Mouse (Mus musculus) spleen, adult 2 months (tissue): ENCODE measurements around the gene Mcoln2. TPM values are rescaled to one million over a fixed set of nuclear protein-coding genes. Genes with fewer than 3 reads are reported as not detected.

Source experiments
- DNase-seq, 2 experiments: peaks; one replicate each; pipeline versions ENCODE4 v3.0.0 to v3.0.0-alpha.2; 2012 to 2021; ENCODE audit warnings: low spot score in 2 of 2, low read depth in 1 of 2
- H3K27ac ChIP-seq: fragments of 200-500 bp; 2 replicates; pipeline ENCODE4 v1.5.1; 2012; ENCODE audit warnings: low read length, inconsistent platforms; ENCODE audit not compliant: insufficient read depth
- H3K27me3 ChIP-seq: fragments of 200-500 bp; 2 replicates; pipeline ENCODE4 v1.6.1; 2012; ENCODE audit warnings: mild to moderate bottlenecking, moderate library complexity, low read length, inconsistent platforms; ENCODE audit not compliant: control insufficient read depth, insufficient read depth
- H3K36me3 ChIP-seq: fragments of 200-500 bp; 2 replicates; pipeline ENCODE4 v1.6.1; 2012; ENCODE audit warnings: mild to moderate bottlenecking, low read length, inconsistent platforms; ENCODE audit not compliant: control insufficient read depth, insufficient read depth
- H3K4me1 ChIP-seq: fragments of 200-500 bp; 2 replicates; pipeline ENCODE4 v1.6.1; 2011; ENCODE audit warnings: inconsistent platforms; ENCODE audit not compliant: control insufficient read depth, insufficient read depth, insufficient read length
- H3K4me3 ChIP-seq: fragments of 200-500 bp; 2 replicates; pipeline ENCODE4 v1.5.1; 2011; ENCODE audit warnings: mild to moderate bottlenecking, inconsistent platforms; ENCODE audit not compliant: insufficient read depth, insufficient read length; ENCODE audit errors: extremely low read depth
- CTCF ChIP-seq: fragments of 200-500 bp; IDR thresholded peaks from 2 replicates; pipeline ENCODE4 v1.5.1; 2011; ENCODE audit warnings: mild to moderate bottlenecking, inconsistent platforms; ENCODE audit not compliant: insufficient read depth, insufficient read length, insufficient replicate concordance; ENCODE audit errors: extremely low read depth
- POLR2A ChIP-seq: fragments of 200-500 bp; IDR thresholded peaks from 2 replicates; pipeline ENCODE4 v1.6.1; 2011; ENCODE audit warnings: low read depth, low read length, inconsistent platforms
- WGBS: fragments of 180-500 bp; shearing (Covaris S2); methylation state at CpG from one replicate; pipeline ENCODE4 v1.1.7; 2018; 5-methylcytosine and 5-hydroxymethylcytosine counted together
- polyA plus RNA-seq: library from polyadenylated mRNA; depleted of rRNA; stranded (reverse); fragments of >200 nt; gene quantifications from 2 replicates; pipeline ENCODE4 v1.2.3, GENCODE M21; 2012

The Mcoln2 gene
- polyA plus RNA-seq, 1 experiment, result 8.2 TPM

GRCm38 (mm10) chr3:146152348-146152747, 2.7 kb downstream of the Mcoln2 start:
- Histone ChIP-seq H3K4me1 (peaks cover 28% of the 10 kb centered on the region), H3K36me3 (no peaks in the 10 kb centered on the region), H3K27me3 (no peaks in the 10 kb centered on the region), H3K4me3 (no peak overlapping the region), H3K27ac (peak overlapping the region; percentile 33; the same call in 1 of the 2 replicates)
- 12% methylated on average over 8 of the region's 8 CpGs for WGBS
- DNase-seq, result peak; percentile 31 to 59
- no peak for TF ChIP-seq CTCF
- no peak for TF ChIP-seq POLR2A

- Histone ChIP-seq H3K4me3 (no peak overlapping the region), H3K27me3 (no peaks in the 10 kb centered on the region), H3K36me3 (no peaks in the 10 kb centered on the region), H3K27ac (peak overlapping the region; percentile 33; the same call in 1 of the 2 replicates), H3K4me1 (peaks cover 29% of the 10 kb centered on the region)
- 45% methylated on average over 2 of the region's 2 CpGs for WGBS
- no peak for TF ChIP-seq POLR2A
- no peak for TF ChIP-seq CTCF
- no peak for DNase-seq
Measured at GRCm38 (mm10) chr3:146152913-146153312, 3.3 kb downstream of the Mcoln2 start.

GRCm38 (mm10) chr3:146153862-146154611, 4.4 kb downstream of the Mcoln2 start:
- Histone ChIP-seq H3K27me3 (no peaks in the 10 kb centered on the region), H3K27ac (no peak overlapping the region), H3K4me1 (peaks cover 29% of the 10 kb centered on the region), H3K4me3 (peak overlapping the region; percentile 10; the same call in 1 of the 2 replicates), H3K36me3 (no peaks in the 10 kb centered on the region)
- DNase-seq, result no peak
- WGBS, result 18% methylated on average over 12 of the region's 12 CpGs
- no peak for TF ChIP-seq POLR2A
- TF ChIP-seq CTCF, result no peak

- WGBS, result 52% methylated on average over 13 of the region's 13 CpGs
- Histone ChIP-seq H3K4me3 (no peak overlapping the region), H3K27ac (peak overlapping the region; percentile 48), H3K27me3 (no peaks in the 10 kb centered on the region), H3K36me3 (no peaks in the 10 kb centered on the region), H3K4me1 (peaks cover 32% of the 10 kb centered on the region)
- peak in 1 of 2 experiments; percentile 27 for DNase-seq
- no peak for TF ChIP-seq POLR2A
- no peak for TF ChIP-seq CTCF
Measured at GRCm38 (mm10) chr3:146155628-146156576, 6.3 kb downstream of the Mcoln2 start.

- TF ChIP-seq CTCF (no peak), POLR2A (no peak)
- WGBS, result 58% methylated on average over 2 of the region's 2 CpGs
- no peaks in the 10 kb centered on the region for H3K36me3 ChIP-seq
- no peaks in the 10 kb centered on the region for H3K27me3 ChIP-seq
- H3K27ac ChIP-seq, result peak overlapping the region; percentile 48
- H3K4me3 ChIP-seq, result no peak overlapping the region
- H3K4me1 ChIP-seq, result peaks cover 30% of the 10 kb centered on the region
- DNase-seq, result no peak
Measured at GRCm38 (mm10) chr3:146156811-146157210, 7.2 kb downstream of the Mcoln2 start.

- Histone ChIP-seq H3K27me3 (no peaks in the 10 kb centered on the region), H3K4me1 (peaks cover 24% of the 10 kb centered on the region), H3K36me3 (no peaks in the 10 kb centered on the region), H3K27ac (no peak overlapping the region), H3K4me3 (no peak overlapping the region)
- 31% methylated on average over 4 of the region's 4 CpGs for WGBS
- DNase-seq, result no peak
- TF ChIP-seq POLR2A (no peak), CTCF (no peak)
Measured at GRCm38 (mm10) chr3:146158039-146158438, 8.4 kb downstream of the Mcoln2 start.
